Mouse (Mus musculus): ENCODE measurements around the gene Araf. TPM values are rescaled to one million over a fixed set of nuclear protein-coding genes. Genes with fewer than 3 reads are reported as not detected.

Gene Araf
- total RNA-seq, 2 experiments from 2014 or later = 84.2 to 87.9 TPM

GRCm38 (mm10) chrX:20847232-20847631 is 49.6 kb downstream of the Araf start:
- intact Hi-C loops (cut with DNase I) = no loop called here
- no peak for DNase-seq

- DNase-seq = no peak
- intact Hi-C loops (cut with DNase I) = no loop called here
Observed at GRCm38 (mm10) chrX:20847816-20848215, 50.2 kb downstream of the Araf start.

GRCm38 (mm10) chrX:20848256-20848984 is 50.8 kb downstream of the Araf start:
- peak; percentile 83 to 86 for DNase-seq
- intact Hi-C loops (cut with DNase I) = no loop called here

GRCm38 (mm10) chrX:20853794-20854193 is 56.2 kb downstream of the Araf start:
- intact Hi-C loops (cut with DNase I) = loop anchor here (10.0 kb wide), 1 partner anchor 169 kb away; the partner anchor contains the start of gene Cdk16
- no peak for DNase-seq

DNA sequence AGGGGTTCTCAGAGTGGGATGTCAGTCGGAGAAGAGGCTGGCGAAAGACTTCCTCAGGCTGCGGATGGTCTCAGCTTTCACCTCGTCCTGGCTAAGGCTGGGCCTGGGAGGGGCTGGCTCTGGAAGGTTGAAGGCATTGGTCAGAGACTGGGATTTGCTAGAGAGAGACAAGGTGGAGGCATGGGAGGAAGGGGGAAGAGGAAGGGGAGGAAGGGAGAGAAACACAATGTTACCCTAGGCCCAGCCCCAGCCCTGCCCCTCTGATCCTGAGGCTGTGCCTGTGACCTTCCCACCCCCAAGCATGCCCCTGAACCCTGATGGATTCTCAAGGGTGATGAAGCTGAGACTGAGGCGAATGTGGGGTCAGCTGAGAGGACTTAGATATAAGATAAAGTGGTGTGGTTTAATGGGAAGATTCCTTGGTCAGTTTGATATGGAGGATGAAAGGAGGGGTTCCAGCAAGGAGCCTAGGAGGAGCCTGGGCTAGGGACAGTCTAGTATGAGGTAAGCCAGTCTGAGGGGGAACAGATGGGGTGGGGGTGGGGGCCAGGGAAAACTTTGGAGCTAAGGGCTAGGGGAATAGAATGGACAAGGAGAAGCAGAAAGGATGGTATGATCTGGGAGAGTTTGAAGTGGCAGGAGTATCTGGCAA is 64.0 kb downstream of the Araf start:
- DNase-seq = no peak
- intact Hi-C loops (cut with DNase I) = no loop called here

DNA sequence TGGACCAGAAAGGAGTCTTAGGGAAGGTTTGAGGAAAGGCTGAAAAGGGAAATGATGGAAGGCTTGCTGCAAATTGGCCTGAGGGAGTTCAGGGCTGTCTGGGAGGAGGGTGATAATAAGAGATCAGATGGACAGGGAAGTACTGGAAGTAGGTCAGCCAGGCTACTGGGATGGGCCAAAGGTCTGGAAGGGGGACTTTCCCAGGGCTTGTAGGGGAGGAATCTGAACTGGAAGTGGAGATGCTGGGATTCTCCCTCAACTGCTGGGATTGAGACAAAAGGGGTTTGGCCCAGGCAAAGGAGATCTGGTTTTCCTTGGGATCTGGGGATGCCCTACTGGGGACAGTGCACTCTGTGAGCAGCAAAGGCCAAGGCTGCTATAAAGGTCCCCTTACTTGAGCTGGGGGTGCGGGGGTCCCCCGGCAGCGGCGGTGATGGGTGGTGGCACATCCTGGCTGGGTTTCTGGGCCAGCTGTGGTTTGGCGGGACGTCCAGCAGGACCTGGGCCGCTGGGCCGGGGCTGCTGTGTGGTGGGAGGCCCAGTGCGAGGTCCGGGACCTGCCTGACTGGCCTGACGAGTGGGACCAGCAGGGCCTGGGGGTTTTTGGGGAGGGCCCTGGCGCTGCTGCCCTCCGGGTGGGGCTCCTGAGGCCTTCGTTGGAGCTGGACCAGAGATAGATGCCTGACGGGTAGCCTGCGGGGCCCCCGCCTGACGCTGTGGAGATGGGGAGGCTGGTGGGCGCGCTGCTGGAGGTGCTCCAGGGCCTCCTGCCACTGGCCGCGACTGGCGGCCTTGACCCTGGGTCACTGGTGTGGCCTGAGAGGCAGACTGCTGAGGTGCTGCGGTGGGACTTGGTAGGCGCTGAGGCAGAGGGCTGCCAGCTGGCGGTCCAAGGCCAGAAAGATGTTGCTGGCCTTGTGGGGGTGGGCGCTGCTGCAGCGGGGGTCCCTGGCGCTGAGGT is 64.8 kb downstream of the Araf start:
- intact Hi-C loops (cut with DNase I) = no loop called here
- DNase-seq = peak; percentile 6 to 25

DNA sequence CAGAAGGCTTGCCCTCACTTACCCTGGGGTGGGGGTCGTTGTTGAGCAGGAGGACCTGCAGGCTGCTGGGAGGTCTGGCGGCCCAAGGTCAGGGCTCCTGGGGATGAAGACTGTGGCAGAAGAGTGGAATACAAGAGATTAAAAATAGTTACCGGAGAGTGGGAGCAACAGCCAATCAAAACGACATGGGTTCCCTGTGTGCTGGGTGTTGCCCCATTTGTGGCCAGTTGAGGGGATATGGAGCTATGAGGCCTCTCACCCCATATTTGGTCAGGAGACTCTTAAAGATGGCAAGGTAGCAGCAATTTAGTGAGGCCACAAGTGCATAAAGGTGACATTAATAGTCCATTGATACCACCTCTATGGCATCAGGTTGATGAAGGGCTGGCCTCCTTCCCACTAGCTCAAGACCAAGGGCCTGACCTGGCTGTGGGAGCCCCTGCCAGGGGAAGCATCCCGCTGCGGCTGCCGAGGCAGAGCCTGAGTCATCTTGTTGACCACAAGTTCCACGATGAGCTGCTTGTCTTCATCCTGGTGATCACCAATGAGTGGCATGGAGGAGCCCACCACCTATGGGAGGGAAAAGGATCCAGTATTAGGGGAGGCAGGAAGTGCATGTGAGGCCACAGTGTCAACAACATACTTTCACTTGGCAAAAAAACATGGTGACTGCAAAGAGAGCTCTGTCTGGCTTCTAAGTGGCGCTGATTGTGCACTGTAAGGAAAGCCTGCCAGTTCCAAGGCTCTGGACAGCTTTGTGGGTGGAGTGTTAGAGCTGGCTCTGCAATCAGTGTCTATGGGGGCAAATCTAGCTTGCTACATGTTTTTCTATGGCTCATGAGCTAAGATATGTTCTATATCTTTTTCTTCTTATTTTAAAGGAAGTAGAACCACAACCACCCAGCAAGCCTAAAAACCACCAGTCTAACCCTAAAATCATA is 65.8 kb downstream of the Araf start:
- DNase-seq = peak; percentile 15 to 21
- intact Hi-C loops (cut with DNase I) = no loop called here

DNA sequence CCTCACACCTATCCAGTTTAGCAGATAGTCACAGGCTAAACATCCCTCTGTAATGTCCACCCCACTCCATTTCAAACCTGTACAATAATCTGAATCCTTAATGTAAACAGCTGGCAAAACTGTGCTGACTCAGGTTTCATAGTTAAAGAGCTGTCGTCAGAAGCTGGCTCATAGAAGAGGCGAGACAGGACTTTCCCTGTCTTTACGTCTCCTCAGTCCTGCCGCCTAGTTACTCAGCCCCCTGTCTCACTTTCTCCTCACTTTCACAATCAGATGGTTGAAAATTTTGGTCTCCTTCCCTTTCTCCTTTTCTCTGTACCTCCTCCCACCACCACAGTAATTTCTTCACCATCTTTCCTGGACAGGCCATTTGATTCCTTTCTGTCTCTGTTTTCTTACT is 70.5 kb downstream of the Araf start:
- intact Hi-C loops (cut with DNase I) = no loop called here
- no peak for DNase-seq

GRCm38 (mm10) chrX:20869203-20869602 is 71.6 kb downstream of the Araf start:
- intact Hi-C loops (cut with DNase I) = no loop called here
- no peak for DNase-seq

- intact Hi-C loops (cut with DNase I) = loop anchor here (10.0 kb wide), 1 partner anchor 55 kb away; no protein-coding TSS in a partner anchor
- DNase-seq = peak; percentile 24 to 26
Observed at GRCm38 (mm10) chrX:20869962-20870513, 72.4 kb downstream of the Araf start, which contains the start of gene Timp1. Gene Timp1 (plus strand): TSS chrX:20870166.

- intact Hi-C loops (cut with DNase I) = loop anchor here (10.0 kb wide), 1 partner anchor 58 kb away; no protein-coding TSS in a partner anchor
Observed at GRCm38 (mm10) chrX:20872928-20873500, 75.4 kb downstream of the Araf start.

DNA sequence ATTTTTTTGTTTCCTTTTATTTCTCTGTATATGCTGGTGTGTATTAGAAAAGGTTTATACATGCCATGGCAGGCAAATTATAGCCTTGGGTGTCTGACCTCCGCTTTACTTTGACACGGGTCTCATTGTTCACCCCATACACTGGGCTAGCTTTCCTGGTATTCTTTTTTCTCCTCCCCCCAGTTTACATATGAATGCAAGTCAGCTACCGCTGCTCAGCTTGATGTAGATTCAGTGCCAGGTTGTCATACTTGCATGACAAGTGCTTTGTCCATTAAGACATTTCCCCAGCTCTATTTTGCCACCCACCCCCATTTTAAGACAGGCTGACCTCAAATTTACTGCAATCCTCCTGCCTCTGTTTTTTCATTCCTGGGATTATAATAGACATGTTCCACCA is 77.6 kb downstream of the Araf start:
- no peak for DNase-seq
- intact Hi-C loops (cut with DNase I) = loop anchor here (10.0 kb wide), 1 partner anchor 60 kb away; no protein-coding TSS in a partner anchor

More at GRCm38 (mm10) chrX:20872928-20873500, 75.4 kb downstream of the Araf start:
- DNase-seq = no peak

GRCm38 (mm10) chrX:20910074-20910473 is 112.5 kb downstream of the Araf start:
- DNase-seq = no peak
- intact Hi-C loops (cut with DNase I) = no loop called here

Small RNA genes lying within 50 kb of the gene (microRNA-seq; reads per million reads assigned to microRNA genes)
- gene Gm24824 (ENCODE audit: borderline number of aligned reads in 2 of 2) = 0 reads per million in 2 experiments
- gene Mir5617 (ENCODE audit: borderline number of aligned reads in 2 of 2) = 0.72 to 1.3 reads per million in 2 experiments

Other genes starting within 250 kb of the Araf start
- under 1 TPM; 0.31 to 0.38 TPM for gene Rgn, start 248.0 kb upstream of the Araf start, total RNA-seq (2021)
- 10 to 100 TPM; 19.5 to 20.1 TPM for gene Rbm10, start 180.3 kb upstream of the Araf start, total RNA-seq (2021)
- 100 to 1,000 TPM; 685 to 742 TPM for gene Ndufb11, start 180.2 kb upstream of the Araf start, total RNA-seq (2021)
- 100 to 1,000 TPM; 220 to 228 TPM for gene Uba1, start 139.5 kb upstream of the Araf start, total RNA-seq (2021)
- gene Cdk16, start 109.9 kb upstream of the Araf start, total RNA-seq (2021) = 100 to 1,000 TPM; 128 to 142 TPM
- 1 to 10 TPM; 4.3 to 7.9 TPM for gene Usp11, start 93.9 kb upstream of the Araf start, total RNA-seq (2021)
- gene Timp1, start 72.4 kb downstream of the Araf start, total RNA-seq (2021) = 1 to 10 TPM; 2.6 to 5.0 TPM
- gene Syn1, start 123.2 kb downstream of the Araf start, total RNA-seq (2021) = under 1 TPM; 0.16 to 0.22 TPM
- gene Cfp, start 133.7 kb downstream of the Araf start, total RNA-seq (2021) = 10 to 100 TPM; 10.9 to 11.5 TPM
- 1 to 10 TPM; 9.6 to 9.9 TPM for gene Elk1, start 152.8 kb downstream of the Araf start, total RNA-seq (2021)
- 10 to 100 TPM; 33.6 to 36.0 TPM for gene Uxt, start 164.2 kb downstream of the Araf start, total RNA-seq (2021)

Measured in heart, postnatal 36 days (tissue).